In genomic region chr11:77463101-77463445, GRCm38 (mm10) we compare ENCODE assay signal across 1 mouse cellular context.
TF ChIP-seq lines count a peak whose summit lies in the region.

No protein-coding gene starts in this region.

TF ChIP-seq in CH12.LX, 34 proteins besides CTCF, POLR2A, EP300 and RAD21 (continued from another document):
- TF ChIP-seq MAX (IDR thresholded peaks at IDR 0.05; ENCODE audit: low read length): no peak
